Mouse (Mus musculus) cerebellum, adult 2 months (tissue): ENCODE results near the gene Wfdc1. TPM values are rescaled to one million over a fixed set of nuclear protein-coding genes. Genes with fewer than 3 reads are reported as not detected.

Experiments
- DNase-seq, 2 experiments: peaks; one replicate each; pipeline ENCODE4 v3.0.0; 2021
- H3K27ac ChIP-seq: fragments of 200-500 bp; 2 replicates; pipeline ENCODE4 v1.5.1; 2012; ENCODE audit warnings: low read length, control low read depth, inconsistent platforms; ENCODE audit not compliant: insufficient read depth
- H3K27me3 ChIP-seq: fragments of 200-500 bp; 2 replicates; pipeline ENCODE4 v1.6.1; 2012; ENCODE audit warnings: inconsistent platforms, mild to moderate bottlenecking, low read length, moderate library complexity; ENCODE audit not compliant: control insufficient read depth, insufficient read depth
- H3K4me1 ChIP-seq: fragments of 200-500 bp; 2 replicates; pipeline ENCODE4 v1.6.1; 2011; ENCODE audit warnings: low read length; ENCODE audit not compliant: control insufficient read depth, insufficient read depth
- H3K4me3 ChIP-seq: fragments of 200-500 bp; replicated peaks from 2 replicates; pipeline ENCODE3; 2011; ENCODE audit warnings: mild to moderate bottlenecking, low read depth, low read length, control low read depth; ENCODE audit not compliant: insufficient read depth
- CTCF ChIP-seq: fragments of 200-500 bp; IDR thresholded peaks from 2 replicates; pipeline ENCODE4 v1.5.1; 2011; ENCODE audit warnings: low read depth, mild to moderate bottlenecking, control low read depth, low read length, moderate library complexity, borderline replicate concordance; ENCODE audit not compliant: insufficient read depth
- POLR2A ChIP-seq: fragments of 200-500 bp; IDR thresholded peaks from 2 replicates; pipeline ENCODE4 v1.6.1; 2011; ENCODE audit warnings: low read length, control low read depth, borderline replicate concordance; ENCODE audit not compliant: insufficient read depth
- WGBS: fragments of 180-500 bp; shearing (Covaris S2); methylation state at CpG from one replicate; pipeline ENCODE4 v1.1.7; 2018; 5-methylcytosine and 5-hydroxymethylcytosine counted together
- polyA plus RNA-seq: library from polyadenylated mRNA; depleted of rRNA; stranded (reverse); fragments of >200 nt; gene quantifications from 2 replicates; pipeline ENCODE4 v1.2.3, GENCODE M21; 2012

Gene Wfdc1
- polyA plus RNA-seq, 1 experiment: 19.3 TPM

DNA sequence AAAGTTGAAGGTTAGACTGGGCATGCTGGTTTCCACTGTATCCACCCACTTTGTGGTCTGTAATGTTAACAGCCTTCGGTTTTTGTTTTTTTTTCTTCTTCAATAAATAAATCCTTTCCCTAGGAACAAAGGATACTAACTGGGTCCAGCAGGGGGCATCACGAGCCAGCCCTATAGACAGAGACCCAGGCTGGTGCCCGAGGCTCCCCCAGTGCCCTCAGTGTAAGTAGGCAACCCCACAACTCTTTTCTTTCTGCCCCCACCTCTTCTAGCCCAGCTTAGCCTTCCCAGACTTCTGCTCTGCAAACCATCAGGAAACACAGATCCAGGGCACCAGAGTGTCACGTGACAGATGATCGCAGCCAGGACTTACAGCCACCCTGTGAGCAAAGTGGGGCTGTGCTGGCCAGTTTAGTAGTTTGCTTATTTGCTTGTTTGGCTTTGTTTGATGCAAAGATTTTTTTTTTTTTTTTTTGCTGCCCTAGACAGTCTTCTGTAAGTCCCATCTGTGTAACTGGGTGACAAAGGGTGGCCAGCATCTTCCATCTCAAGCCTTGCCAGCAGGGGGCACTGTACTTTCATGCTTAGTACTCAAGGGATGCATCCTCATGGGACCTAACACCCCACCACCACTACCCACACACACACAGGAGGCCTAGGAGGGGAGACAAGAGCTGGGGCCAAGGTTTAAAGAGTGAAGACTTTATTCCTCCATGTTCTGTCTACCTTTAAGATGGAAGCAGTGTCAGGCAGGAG, 9.3 kb upstream of the Wfdc1 start:
- Histone ChIP-seq H3K4me3 (no peak overlapping the region), H3K27ac (no peak overlapping the region), H3K4me1 (no peaks in the 10 kb centered on the region), H3K27me3 (no peaks in the 10 kb centered on the region)
- 38% methylated on average over 5 of the region's 5 CpGs for WGBS
- DNase-seq: no peak
- TF ChIP-seq POLR2A: no peak
- TF ChIP-seq CTCF: peak; percentile 34; the same call in 1 of the 2 replicates

DNA sequence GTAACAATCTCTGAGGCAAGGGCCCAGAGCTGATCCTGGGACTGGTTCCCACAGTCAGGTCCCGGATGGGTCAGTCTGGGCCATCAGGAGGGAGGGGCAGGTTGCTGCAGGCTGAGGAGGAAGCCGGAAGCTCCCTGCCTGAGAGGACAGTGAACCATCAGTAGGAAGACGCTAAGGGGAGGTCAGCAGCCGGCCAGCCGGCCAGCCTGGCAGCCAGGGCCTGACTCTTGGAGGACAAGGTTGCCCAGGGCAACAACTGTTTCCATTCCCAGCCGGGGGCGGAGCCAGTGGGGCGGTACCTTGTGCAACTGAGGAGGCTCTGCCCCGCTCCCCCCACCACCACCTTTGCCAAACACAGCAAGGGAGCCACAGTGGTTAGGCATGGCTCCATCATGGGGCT, 5.1 kb upstream of the Wfdc1 start:
- H3K4me1 ChIP-seq: no peaks in the 10 kb centered on the region
- no peaks in the 10 kb centered on the region for H3K27me3 ChIP-seq
- H3K27ac ChIP-seq: no peak overlapping the region
- peak; percentile 26 to 45 for DNase-seq
- H3K4me3 ChIP-seq: no peak overlapping the region
- WGBS: 8% methylated on average over 9 of the region's 9 CpGs
- TF ChIP-seq POLR2A (no peak), CTCF (no peak)

DNA sequence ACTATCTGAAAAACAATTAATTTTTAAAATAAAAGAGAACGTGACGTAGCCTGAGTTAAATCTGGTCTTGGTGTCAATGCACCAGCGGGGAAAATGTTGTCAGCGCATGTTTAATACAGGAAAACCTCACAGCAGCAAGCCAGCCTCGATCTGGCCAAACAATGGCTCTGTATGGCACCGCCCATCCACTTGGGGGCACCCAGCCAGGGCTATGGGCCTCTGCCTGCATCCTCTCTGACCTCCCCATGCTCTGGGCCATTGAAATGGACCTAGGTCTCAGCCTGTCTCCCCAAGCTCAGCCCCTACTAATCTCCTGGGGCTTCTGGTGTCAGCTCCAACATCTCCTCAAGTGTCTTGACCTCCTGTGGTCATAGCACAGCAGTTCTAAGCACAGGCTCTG, 4.3 kb upstream of the Wfdc1 start:
- H3K27me3 ChIP-seq: no peaks in the 10 kb centered on the region
- no peak overlapping the region for H3K27ac ChIP-seq
- no peak overlapping the region for H3K4me3 ChIP-seq
- no peak for DNase-seq
- TF ChIP-seq POLR2A (no peak), CTCF (no peak)
- WGBS: 55% methylated on average over 6 of the region's 6 CpGs
- H3K4me1 ChIP-seq: no peaks in the 10 kb centered on the region

DNA sequence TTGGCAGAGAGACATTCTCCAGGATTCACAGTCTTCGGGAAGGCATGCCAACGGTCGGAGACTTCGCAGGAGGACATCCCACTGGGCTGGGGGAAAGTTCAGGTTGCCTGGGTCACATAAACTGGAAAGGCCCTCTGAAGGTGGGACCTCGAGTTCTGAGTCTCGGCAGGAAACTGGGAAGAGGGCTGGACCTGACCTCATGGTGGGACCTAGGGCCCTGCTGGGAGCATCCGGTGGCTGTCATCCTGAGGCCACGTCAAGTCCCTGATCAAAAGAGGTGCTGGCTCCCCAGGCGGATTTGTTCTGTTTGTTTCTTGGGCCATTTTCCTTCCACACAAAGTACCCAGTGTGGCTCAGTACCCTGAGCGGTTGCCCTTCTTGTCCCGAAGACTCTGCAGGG, 2.7 kb upstream of the Wfdc1 start:
- Histone ChIP-seq H3K27ac (no peak overlapping the region), H3K4me3 (no peak overlapping the region), H3K4me1 (no peaks in the 10 kb centered on the region), H3K27me3 (no peaks in the 10 kb centered on the region)
- 50% methylated on average over 11 of the region's 11 CpGs for WGBS
- TF ChIP-seq POLR2A (no peak), CTCF (no peak)
- no peak for DNase-seq

DNA sequence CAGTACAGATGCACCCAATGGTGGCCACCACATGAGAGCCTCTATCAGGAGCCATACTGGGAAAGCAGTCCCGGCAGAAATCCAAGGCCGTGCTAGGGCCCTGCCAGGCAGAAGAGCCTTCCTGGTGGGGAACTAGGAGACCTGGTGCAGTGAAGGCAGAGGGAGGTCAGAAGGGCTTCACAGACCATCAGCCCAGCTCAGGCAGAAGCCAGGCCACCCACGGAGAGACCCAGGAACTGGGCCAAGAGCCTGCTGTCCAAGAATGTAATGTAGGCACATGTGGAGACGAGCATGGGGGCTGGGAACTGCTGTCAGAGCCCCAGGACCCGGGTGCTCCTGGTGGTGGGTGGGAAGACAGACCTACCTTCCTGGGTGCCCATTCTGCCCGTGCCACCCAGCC, 895 bp upstream of the Wfdc1 start:
- DNase-seq: no peak
- WGBS: 31% methylated on average over 6 of the region's 6 CpGs
- H3K27ac ChIP-seq: no peak overlapping the region
- no peaks in the 10 kb centered on the region for H3K4me1 ChIP-seq
- TF ChIP-seq POLR2A (no peak), CTCF (no peak)
- no peaks in the 10 kb centered on the region for H3K27me3 ChIP-seq
- H3K4me3 ChIP-seq: no peak overlapping the region

DNA sequence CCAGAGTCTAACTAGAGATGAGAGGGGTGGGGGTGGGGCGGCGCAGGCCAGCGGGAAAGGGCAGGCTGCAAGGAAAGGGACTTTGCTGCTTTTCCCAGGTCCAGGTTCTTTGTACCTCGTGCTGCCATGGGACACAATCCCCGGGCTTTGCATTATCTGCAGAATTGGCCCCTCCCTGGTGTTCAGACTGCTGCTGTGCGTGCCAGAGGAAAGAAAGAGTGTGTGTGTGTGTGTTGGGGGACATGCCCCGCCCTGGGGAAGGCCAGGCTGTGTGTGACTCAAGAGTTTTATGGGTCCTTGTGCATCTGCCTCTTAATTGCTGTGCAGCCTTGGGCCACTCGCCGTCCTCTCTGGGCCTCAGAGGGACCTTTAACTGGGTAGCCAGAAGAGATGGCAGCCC, 2.3 kb downstream of the Wfdc1 start:
- no peak for TF ChIP-seq POLR2A
- TF ChIP-seq CTCF: no peak
- Histone ChIP-seq H3K4me1 (no peaks in the 10 kb centered on the region), H3K27me3 (no peaks in the 10 kb centered on the region), H3K27ac (no peak overlapping the region), H3K4me3 (no peak overlapping the region)
- DNase-seq: no peak
- 65% methylated on average over 9 of the region's 9 CpGs for WGBS

DNA sequence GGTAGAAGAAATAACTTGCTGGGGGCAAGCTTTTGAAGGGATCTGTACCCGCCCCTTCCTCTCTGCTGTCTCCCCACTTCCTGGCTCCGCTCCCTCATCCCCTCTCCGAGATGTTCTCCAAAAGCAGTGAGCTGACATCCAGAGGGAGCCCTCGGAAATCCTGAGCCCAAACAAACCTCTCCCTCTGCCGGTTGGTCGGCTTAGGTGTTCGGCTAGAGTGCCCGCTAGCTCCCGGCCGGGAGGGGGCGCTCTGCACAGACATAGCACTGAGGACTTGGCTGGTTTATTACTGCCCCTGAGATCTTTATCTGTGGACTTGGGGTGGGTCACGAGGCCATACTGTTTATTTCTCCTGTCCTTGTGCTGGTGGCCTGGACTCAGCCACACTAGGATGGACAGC, 3.1 kb downstream of the Wfdc1 start:
- 56% methylated on average over 12 of the region's 12 CpGs for WGBS
- DNase-seq: no peak
- Histone ChIP-seq H3K4me1 (no peaks in the 10 kb centered on the region), H3K27me3 (no peaks in the 10 kb centered on the region), H3K4me3 (no peak overlapping the region), H3K27ac (no peak overlapping the region)
- TF ChIP-seq POLR2A (no peak), CTCF (no peak)

DNA sequence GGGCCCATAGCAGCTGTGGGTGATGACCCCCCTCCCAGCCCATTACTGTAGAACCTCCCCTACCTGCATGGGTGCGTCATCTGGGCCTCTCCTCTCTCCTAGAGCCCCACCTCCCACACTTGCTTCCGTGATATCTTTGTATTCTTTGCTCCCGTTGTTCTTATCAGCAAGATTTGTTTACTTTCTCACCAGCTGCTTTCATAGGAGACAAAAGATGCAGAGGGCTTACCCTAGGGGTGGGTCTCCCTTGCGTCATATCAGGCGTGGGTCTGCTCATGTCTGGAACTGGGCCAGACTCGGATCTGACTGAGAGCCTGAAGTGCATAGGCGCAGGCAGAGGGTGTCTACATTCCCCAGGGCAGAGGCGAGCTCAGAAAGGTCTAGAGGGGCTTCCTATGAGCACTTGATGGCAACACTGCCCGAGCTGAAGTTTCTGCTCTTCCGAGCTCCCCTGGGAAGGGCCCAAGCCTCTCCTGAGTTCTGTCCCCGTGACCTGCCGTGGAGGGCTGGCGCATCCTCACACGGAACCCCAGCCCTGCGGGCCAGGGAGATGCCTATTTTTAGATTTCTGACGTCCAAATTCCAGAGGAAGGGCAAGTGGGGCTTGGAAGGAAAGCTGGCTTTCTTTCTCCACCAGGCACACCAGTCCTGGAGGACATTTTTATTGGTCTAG, 4.4 kb downstream of the Wfdc1 start:
- no peak for DNase-seq
- H3K27me3 ChIP-seq: no peaks in the 10 kb centered on the region
- no peak for TF ChIP-seq POLR2A
- TF ChIP-seq CTCF: no peak
- H3K4me1 ChIP-seq: no peaks in the 10 kb centered on the region
- 0 out of 2 replicates have a peak overlapping the region, but pooled peaks have one; percentile 20 for H3K27ac ChIP-seq
- WGBS: 41% methylated on average over 16 of the region's 16 CpGs
- no peak overlapping the region for H3K4me3 ChIP-seq
